Mouse (Mus musculus): Measurements from ENCODE around the gene A3galt2. TPM values are rescaled to one million over a fixed set of nuclear protein-coding genes. Genes with fewer than 3 reads are reported as not detected.
A peak's percentile ranks its signal among the peaks of the same experiment; 100 is the strongest.

The A3galt2 gene
- under 1 TPM; 0.20 to 0.26 TPM for total RNA-seq (2021)
- long read RNA-seq, experiment 1: 0 reads
- long read RNA-seq, experiment 2: 0 reads

DNA sequence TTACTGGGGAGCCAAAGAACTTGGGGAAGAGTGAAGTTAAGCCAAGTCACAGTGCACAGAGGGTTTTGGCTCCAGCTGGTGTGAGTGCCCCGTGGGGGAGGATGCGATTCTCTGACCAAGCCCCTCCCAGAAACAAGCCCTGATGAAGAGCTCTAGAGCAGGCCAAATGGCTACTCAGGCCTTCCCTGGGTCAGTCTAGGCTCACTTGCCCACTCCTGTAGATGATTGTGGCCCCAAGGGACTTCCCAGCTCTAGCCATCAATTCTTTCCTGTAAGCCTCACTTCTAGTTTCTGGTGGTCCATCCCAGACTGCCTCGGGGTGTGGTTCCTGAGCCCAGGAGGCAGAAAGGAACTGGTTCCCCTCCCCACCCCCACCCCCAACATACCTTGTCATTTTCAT, at the start of gene A3galt2:
Gene A3galt2, plus strand, starts transcription at position 301 of the 400 bp plus-strand sequence.
- TF ChIP-seq CTCF (conservative IDR thresholded peaks at IDR 0.05): no peak
- no peak for DNase-seq (ENCODE audit: low spot score in 2 of 2)
- Histone ChIP-seq H3K4me3 (no peak within 1 kb of the TSS), H3K27ac (no peak within 1 kb of the TSS)

DNA sequence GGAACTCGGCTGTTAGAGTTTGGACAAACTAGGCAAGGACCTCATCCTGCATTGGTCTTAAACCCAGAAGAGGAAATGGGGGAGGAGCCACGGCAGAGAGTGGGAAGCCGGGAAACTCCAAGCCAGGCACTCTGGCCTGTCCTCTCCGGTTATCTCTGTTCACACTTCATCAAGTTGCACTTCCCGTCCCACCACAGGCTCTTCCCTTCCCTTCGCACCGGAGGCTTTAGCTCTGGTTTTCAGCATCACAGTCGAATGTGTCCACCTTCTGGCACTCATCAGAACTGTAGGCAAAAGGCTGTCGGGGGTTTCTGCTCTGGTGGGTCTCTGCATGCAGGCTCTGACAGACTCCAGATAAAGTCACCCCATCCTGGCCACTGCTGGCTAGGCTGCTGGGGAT, 48.5 kb upstream of the A3galt2 start:
- Histone ChIP-seq H3K4me3 (no peak overlapping the region), H3K27ac (no peak overlapping the region)
- peak; percentile 64 for TF ChIP-seq CTCF (conservative IDR thresholded peaks at IDR 0.05)
- DNase-seq (ENCODE audit: low spot score in 2 of 2): no peak

DNA sequence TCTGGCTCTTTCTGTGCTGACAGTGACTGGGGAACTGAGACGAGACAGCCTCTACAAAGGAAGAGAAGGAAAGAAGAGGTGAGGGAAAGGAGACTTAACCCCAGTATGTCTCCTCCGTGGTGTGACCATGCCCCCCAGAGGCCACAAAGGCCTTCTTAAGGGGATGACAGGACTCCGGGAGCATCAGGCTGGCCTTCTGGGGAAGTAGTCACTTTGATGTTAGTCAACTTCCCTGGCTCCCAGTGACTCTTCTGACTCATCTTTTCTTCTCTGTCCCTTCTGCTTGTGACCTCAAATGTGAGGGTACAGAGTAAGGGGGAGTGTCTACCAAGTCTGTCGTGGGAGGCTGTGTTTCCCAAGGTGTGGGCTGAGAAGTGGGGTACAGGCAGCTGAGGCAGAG, 47.8 kb upstream of the A3galt2 start:
- TF ChIP-seq CTCF (conservative IDR thresholded peaks at IDR 0.05): no peak
- no peak for DNase-seq (ENCODE audit: low spot score in 2 of 2)
- H3K27ac ChIP-seq: no peak overlapping the region
- H3K4me3 ChIP-seq: no peak overlapping the region

DNA sequence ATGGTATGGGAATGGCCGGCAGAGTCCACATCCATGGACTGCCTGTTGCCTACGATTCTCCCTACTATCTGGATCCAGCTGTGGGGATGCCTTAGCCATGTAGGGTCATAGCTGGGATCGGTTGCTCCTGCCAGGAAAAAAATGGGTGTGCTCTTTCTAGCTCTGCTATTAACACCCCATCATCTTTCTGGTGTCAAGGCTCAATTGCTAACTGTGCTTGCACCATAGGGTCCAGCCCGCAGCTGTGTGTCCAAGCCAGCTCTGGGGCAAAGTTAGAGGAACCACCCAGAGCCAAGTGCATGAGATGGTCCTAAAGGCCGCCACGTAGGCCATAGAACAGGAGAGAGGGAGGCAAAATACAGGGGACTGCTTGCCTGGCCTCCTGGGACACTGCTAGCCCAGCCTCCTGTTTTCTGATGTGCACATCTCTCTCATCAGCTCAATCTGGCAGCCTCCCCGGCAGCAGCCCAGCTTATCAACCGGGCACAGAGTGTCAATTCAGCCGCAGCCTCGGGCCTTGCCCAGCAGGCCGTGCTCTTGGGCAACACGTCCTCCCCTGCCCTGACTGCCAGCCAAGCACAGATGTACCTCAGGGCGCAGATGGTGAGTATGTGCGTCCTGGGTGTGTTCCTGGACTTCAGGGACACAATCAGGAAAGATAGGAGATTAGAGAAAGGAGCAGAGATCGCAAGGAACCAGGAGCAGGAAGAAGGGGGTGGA, 45.9 kb upstream of the A3galt2 start:
- no peak overlapping the region for H3K4me3 ChIP-seq
- no peak for TF ChIP-seq CTCF (conservative IDR thresholded peaks at IDR 0.05)
- DNase-seq (ENCODE audit: low spot score in 2 of 2): no peak
- H3K27ac ChIP-seq: no peak overlapping the region

DNA sequence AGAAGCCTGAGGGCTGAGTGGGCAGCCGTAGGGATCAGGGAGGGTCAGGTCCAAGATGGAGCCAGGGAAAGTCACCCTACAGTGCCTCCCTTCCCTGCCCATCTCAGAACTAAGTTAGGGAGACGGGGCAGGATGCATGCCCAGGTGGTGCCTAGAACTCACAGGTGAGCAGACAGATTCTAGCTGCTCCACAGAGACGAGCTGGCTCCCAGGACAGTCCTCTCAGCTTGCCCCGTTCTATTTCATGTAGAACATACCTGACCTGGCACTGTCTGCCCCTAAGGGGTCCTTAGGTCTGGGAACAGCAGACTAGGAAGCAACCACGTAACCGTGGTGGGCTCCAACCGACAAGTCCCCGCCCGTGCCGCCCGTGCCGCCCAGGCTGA, 45.4 kb upstream of the A3galt2 start:
- DNase-seq (ENCODE audit: low spot score in 2 of 2): no peak
- H3K27ac ChIP-seq: no peak overlapping the region
- no peak for TF ChIP-seq CTCF (conservative IDR thresholded peaks at IDR 0.05)
- H3K4me3 ChIP-seq: no peak overlapping the region

DNA sequence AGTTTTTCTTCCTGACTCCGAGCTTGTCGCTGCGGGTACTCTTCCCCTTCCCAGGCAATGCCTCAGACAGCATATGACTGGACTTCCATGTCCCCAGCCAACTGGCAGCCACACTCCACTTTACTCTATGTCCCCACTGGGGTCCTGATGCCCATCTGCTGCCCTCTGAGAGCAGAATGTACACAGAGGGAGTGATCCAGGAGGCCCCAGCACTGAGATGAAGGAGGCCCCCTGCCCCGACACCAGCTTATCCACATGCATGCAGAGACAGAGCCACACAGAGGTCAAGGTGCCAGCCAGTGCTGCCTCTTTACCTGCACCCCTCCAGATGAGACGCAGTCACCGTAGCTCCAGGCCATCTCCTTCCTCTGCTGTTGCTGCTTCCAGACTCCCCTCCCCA, 44.9 kb upstream of the A3galt2 start:
- DNase-seq (ENCODE audit: low spot score in 2 of 2): no peak
- no peak for TF ChIP-seq CTCF (conservative IDR thresholded peaks at IDR 0.05)
- Histone ChIP-seq H3K27ac (no peak overlapping the region), H3K4me3 (no peak overlapping the region)

DNA sequence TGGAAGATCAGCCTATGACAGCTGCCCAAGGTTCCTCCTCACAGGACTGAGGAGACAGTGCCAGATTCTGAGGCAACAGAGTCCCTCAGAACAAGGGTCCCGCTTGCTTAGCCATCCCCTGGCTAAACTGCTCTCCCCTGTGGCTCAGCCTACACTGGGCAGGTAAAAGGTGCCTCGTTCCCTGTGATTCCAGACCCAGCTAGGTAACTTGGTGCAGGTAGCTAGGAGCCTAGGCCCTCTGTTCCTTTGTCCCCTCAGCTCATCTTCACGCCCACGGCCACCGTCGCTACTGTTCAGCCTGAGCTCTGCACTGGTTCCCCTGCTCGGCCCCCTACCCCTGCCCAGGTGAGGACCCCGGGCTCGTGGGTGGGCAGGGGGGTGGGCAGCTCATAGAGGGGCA, 44.4 kb upstream of the A3galt2 start:
- no peak for DNase-seq (ENCODE audit: low spot score in 2 of 2)
- no peak for TF ChIP-seq CTCF (conservative IDR thresholded peaks at IDR 0.05)
- Histone ChIP-seq H3K27ac (no peak overlapping the region; the same call in 1 of the 2 replicates), H3K4me3 (no peak overlapping the region)

DNA sequence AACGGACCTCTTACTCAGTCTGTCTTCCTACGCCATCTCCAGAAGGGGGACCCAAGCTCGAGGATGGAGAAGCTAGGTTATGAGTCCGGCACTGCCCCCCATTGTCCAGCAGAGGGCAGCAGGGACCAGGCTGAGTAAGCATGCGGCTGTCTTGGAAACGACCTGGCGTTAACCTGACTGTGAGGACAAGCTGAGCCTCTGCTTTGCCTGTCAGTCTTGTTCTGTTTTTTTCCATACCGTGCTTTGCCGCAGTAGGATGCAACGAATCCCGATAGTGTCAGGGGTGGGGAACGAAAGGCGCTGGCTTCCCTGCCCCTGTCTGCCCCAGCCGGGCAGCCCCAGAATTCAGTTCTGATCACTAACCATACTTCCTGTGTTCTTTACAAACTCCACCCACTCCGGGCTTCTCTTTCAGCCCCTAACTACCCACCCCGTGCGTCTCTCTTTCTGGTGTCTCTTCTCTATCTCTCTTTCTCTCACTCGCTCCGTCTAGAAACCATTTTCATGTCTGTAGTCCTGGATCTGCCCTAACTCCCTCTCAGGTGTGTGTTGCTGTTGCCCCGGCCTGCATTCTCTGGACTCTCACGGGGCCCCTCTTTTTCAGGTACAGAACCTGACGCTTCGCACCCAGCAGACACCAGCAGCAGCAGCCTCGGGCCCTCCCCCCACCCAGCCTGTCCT, 43.6 kb upstream of the A3galt2 start:
- DNase-seq (ENCODE audit: low spot score in 2 of 2): peak; percentile 89 to 91
- Histone ChIP-seq H3K27ac (peak overlapping the region; percentile 61), H3K4me3 (no peak overlapping the region; the same call in 1 of the 2 replicates)
- TF ChIP-seq CTCF (conservative IDR thresholded peaks at IDR 0.05): peak; percentile 97

DNA sequence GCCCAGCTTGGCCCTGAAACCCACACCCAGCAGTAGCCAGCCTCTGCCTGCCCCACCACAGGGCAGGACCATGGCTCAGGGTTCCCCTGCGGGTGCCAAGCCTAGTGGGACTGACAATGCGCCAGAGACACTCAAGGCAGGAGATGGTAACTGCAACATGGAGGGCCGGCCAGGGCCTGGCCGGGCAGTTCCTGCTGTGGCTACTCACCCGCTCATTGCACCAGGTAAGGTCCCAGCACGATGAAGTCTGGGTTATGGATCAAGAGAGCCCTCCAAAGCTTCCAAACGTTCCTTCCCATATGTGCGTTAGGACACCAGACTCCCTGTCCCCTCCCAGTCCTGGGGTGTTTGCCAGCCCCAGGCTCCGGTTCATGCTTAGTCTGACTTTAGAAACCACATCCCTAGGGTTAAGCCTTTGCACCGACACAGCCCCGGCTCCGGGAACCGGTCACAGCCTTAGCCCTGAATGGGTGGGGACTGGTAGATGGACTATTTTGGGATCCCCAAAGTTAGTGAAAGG, 43.0 kb upstream of the A3galt2 start:
- H3K4me3 ChIP-seq: no peak overlapping the region
- H3K27ac ChIP-seq: 0 out of 2 replicates have a peak overlapping the region, but pooled peaks have one; percentile 5
- TF ChIP-seq CTCF (conservative IDR thresholded peaks at IDR 0.05): no peak
- no peak for DNase-seq (ENCODE audit: low spot score in 2 of 2)

DNA sequence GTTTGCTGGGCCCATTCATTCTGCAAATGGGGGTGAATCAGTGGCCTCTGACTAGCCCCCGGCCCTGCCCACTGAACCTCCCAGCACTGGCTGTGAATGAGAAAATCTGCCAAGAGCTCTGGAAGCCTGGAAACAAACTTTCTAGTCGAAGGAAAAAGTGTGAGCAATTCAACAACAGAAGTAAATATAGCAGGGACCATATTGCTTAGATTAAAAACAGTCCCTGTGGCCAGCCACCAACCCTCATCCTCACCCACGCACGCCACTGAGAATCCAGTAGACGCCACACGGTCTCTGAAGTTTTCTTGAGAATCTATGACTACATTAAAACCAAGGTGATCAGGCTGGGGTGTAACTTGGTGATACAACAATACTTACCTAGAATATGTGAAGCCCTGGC, 42.2 kb upstream of the A3galt2 start:
- no peak for TF ChIP-seq CTCF (conservative IDR thresholded peaks at IDR 0.05)
- no peak for DNase-seq (ENCODE audit: low spot score in 2 of 2)
- 0 out of 2 replicates have a peak overlapping the region, but pooled peaks have one; percentile 5 for H3K27ac ChIP-seq
- no peak overlapping the region for H3K4me3 ChIP-seq

DNA sequence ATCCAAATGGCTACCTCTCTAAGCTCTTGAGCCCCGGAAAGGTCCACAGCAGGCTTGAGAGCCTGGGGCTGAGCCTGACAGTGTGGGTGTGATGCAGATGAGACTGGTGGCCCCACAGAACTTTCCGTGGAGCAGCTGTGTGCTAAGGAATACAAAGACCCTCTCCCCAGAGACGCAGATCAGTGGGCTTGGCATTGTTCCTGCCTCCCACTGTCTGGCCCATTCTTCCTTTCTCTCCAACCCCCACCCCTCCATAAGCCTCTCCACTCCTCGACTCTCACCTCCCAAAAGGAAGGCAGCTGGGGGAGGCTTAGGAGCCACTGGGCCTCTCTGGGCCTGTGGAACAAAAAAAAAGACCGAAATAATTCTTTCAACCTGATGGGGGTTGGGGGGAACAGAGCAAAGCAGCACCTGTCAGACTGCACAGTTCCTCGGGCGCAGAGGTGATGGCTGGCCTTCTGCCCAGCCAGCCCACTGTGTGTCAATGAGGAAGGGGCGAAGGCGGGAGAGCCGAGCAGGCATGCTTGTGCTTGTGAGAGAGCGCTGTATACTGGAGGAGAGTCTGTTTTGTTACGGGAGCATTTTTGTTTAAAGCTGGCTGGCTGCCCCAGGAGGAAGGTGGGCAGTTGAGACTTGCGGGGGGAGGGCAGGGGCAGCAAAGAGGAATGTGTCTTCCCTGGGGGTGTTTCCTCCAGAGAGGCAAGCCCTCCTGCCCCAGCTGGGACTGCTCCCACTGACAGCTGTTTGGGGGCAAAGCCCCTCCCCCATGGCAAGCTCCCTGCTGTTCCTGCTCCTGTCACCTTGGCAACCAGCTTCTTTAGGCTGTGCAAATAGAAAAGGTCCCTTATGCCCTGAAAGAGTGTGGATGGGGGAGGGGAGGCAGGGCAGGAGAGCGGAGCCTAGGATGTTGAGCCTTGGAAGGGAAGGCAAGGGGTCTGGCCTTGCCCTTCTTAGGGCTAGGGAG, 39.6 kb upstream of the A3galt2 start:
- DNase-seq (ENCODE audit: low spot score in 2 of 2): peak; percentile 55 to 71
- H3K4me3 ChIP-seq: no peak overlapping the region
- no peak for TF ChIP-seq CTCF (conservative IDR thresholded peaks at IDR 0.05)
- H3K27ac ChIP-seq: peak overlapping the region; percentile 88

DNA sequence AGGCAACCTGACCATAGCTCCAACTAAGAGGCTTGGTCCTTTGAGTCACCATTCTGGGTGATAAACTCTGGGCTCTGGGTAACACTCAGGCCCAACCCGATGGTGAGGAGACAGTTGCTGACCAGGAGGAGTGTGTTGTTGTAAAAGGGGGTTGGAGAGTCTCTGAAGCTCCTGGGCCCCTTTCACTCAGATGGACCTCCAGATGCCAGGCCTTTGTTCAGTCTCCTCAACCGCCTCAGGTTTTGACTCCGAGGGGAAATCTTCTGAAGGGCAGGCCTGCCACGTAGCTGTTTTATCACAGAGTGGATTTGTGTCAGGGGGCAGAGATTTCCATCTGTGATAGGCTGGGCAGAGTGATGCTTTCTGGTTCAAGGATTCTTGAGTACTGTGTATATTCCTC, 38.9 kb upstream of the A3galt2 start:
- TF ChIP-seq CTCF (conservative IDR thresholded peaks at IDR 0.05): no peak
- no peak overlapping the region for H3K4me3 ChIP-seq
- no peak for DNase-seq (ENCODE audit: low spot score in 2 of 2)
- H3K27ac ChIP-seq: peak overlapping the region; percentile 88

Data from layer of hippocampus, adult 2 months (tissue).